Mouse (Mus musculus): ENCODE data around the gene Krt2. TPM values are rescaled to one million over a fixed set of nuclear protein-coding genes. Genes with fewer than 3 reads are reported as not detected.
A peak's percentile ranks its signal among the peaks of the same experiment; 100 is the strongest.

Krt2 gene
- total and polyA plus RNA-seq, 2 experiments from 2014 or later, result 0.21 to 0.37 TPM

- ATAC-seq (no peak), DNase-seq (ENCODE audit: low spot score) (no peak)
- Histone ChIP-seq H3K36me3 (ENCODE audit: insufficient read depth, low read length) (no peaks in the 10 kb centered on the region), H3K4me2 (ENCODE audit: low read depth, low read length) (no peak overlapping the region), H3K27me3 (ENCODE audit: insufficient read depth, low read length) (no peaks in the 10 kb centered on the region), H3K9ac (replicated peaks; ENCODE audit: low read length) (no peak overlapping the region), H3K4me3 (ENCODE audit: low read length) (no peak overlapping the region), H3K27ac (no peak overlapping the region), H3K9me3 (ENCODE audit: low read length) (no peaks in the 10 kb centered on the region), H3K4me1 (ENCODE audit: insufficient read depth, low read length) (peaks cover 5% of the 10 kb centered on the region; the same call in 1 of the 2 replicates)
- TF ChIP-seq CTCF (IDR thresholded peaks at IDR 0.05; ENCODE audit: low read depth), result no peak
- WGBS, result 66% methylated on average over 3 of the region's 3 CpGs
These were observed 37.8 kb upstream of the Krt2 start for GRCm38 (mm10) chr15:101855732-101856131.

- Histone ChIP-seq H3K4me2 (ENCODE audit: low read depth, low read length) (no peak overlapping the region), H3K27me3 (ENCODE audit: insufficient read depth, low read length) (no peaks in the 10 kb centered on the region), H3K27ac (no peak overlapping the region), H3K9me3 (ENCODE audit: low read length) (no peaks in the 10 kb centered on the region), H3K4me3 (ENCODE audit: low read length) (no peak overlapping the region), H3K9ac (replicated peaks; ENCODE audit: low read length) (no peak overlapping the region), H3K36me3 (ENCODE audit: insufficient read depth, low read length) (no peaks in the 10 kb centered on the region), H3K4me1 (ENCODE audit: insufficient read depth, low read length) (peaks cover 1% of the 10 kb centered on the region; the same call in 1 of the 2 replicates)
- DNase-seq (ENCODE audit: low spot score) (no peak), ATAC-seq (no peak)
- WGBS, result 21% methylated on average over 5 of the region's 5 CpGs
- TF ChIP-seq CTCF (IDR thresholded peaks at IDR 0.05; ENCODE audit: low read depth), result no peak
These were observed 36.3 kb upstream of the Krt2 start for GRCm38 (mm10) chr15:101854294-101854693.

- H3K27me3 ChIP-seq (ENCODE audit: insufficient read depth, low read length), result no peaks in the 10 kb centered on the region
- DNase-seq (ENCODE audit: low spot score), result no peak
- ATAC-seq, result no peak
- H3K27ac ChIP-seq, result no peak overlapping the region
- TF ChIP-seq CTCF (IDR thresholded peaks at IDR 0.05; ENCODE audit: low read depth), result no peak
- no peaks in the 10 kb centered on the region; the same call in 1 of the 2 replicates for H3K4me1 ChIP-seq (ENCODE audit: insufficient read depth, low read length)
- no peak overlapping the region for H3K4me2 ChIP-seq (ENCODE audit: low read depth, low read length)
- no peaks in the 10 kb centered on the region for H3K36me3 ChIP-seq (ENCODE audit: insufficient read depth, low read length)
- H3K9ac ChIP-seq (replicated peaks; ENCODE audit: low read length), result no peak overlapping the region
- H3K4me3 ChIP-seq (ENCODE audit: low read length), result no peak overlapping the region
- 23% methylated on average over 5 of the region's 5 CpGs for WGBS
- no peaks in the 10 kb centered on the region for H3K9me3 ChIP-seq (ENCODE audit: low read length)
These were observed 34.6 kb upstream of the Krt2 start for GRCm38 (mm10) chr15:101852571-101852970.

GRCm38 (mm10) chr15:101850694-101851093 lies 32.7 kb upstream of the Krt2 start, which contains the start of gene Krt1:
Gene Krt1 (minus strand): TSS chr15:101850794.
- Histone ChIP-seq H3K27me3 (ENCODE audit: insufficient read depth, low read length) (no peaks in the 10 kb centered on the region), H3K36me3 (ENCODE audit: insufficient read depth, low read length) (no peaks in the 10 kb centered on the region), H3K9me3 (ENCODE audit: low read length) (no peaks in the 10 kb centered on the region), H3K27ac (no peak within 1 kb of the TSS), H3K9ac (replicated peaks; ENCODE audit: low read length) (no peak within 1 kb of the TSS), H3K4me2 (ENCODE audit: low read depth, low read length) (no peak within 1 kb of the TSS), H3K4me1 (ENCODE audit: insufficient read depth, low read length) (peaks cover 7% of the 10 kb centered on the region; the same call in 1 of the 2 replicates), H3K4me3 (ENCODE audit: low read length) (no peak within 1 kb of the TSS)
- WGBS, result 84% methylated on average over 6 of the region's 6 CpGs
- ATAC-seq (no peak), DNase-seq (ENCODE audit: low spot score) (no peak)
- no peak for TF ChIP-seq CTCF (IDR thresholded peaks at IDR 0.05; ENCODE audit: low read depth)

- peak; percentile 81 for ATAC-seq
- TF ChIP-seq CTCF (IDR thresholded peaks at IDR 0.05; ENCODE audit: low read depth), result no peak
These were observed 28.0 kb upstream of the Krt2 start for GRCm38 (mm10) chr15:101845971-101846403.

GRCm38 (mm10) chr15:101843192-101843591 lies 25.2 kb upstream of the Krt2 start:
- 63% methylated on average over 9 of the region's 9 CpGs for WGBS

More at GRCm38 (mm10) chr15:101845971-101846403, 28.0 kb upstream of the Krt2 start:
- Histone ChIP-seq H3K4me1 (ENCODE audit: insufficient read depth, low read length) (0 out of 2 replicates have a peak, but pooled peaks cover 7% of the 10 kb centered on the region), H3K27me3 (ENCODE audit: insufficient read depth, low read length) (no peaks in the 10 kb centered on the region), H3K27ac (peak overlapping the region; percentile 88), H3K4me2 (ENCODE audit: low read depth, low read length) (peak overlapping the region; percentile 72), H3K9me3 (ENCODE audit: low read length) (no peaks in the 10 kb centered on the region), H3K36me3 (ENCODE audit: insufficient read depth, low read length) (no peaks in the 10 kb centered on the region), H3K9ac (replicated peaks; ENCODE audit: low read length) (peak overlapping the region; percentile 70), H3K4me3 (ENCODE audit: low read length) (peak overlapping the region; percentile 46)
- WGBS, result 1% methylated on average over 29 of the region's 37 CpGs
- peak; percentile 60 for DNase-seq (ENCODE audit: low spot score)

GRCm38 (mm10) chr15:101834784-101835328 lies 16.9 kb upstream of the Krt2 start:
- no peak for ATAC-seq

More at GRCm38 (mm10) chr15:101843192-101843591, 25.2 kb upstream of the Krt2 start:
- Histone ChIP-seq H3K9me3 (ENCODE audit: low read length) (no peaks in the 10 kb centered on the region), H3K36me3 (ENCODE audit: insufficient read depth, low read length) (no peaks in the 10 kb centered on the region), H3K4me1 (ENCODE audit: insufficient read depth, low read length) (0 out of 2 replicates have a peak, but pooled peaks cover 7% of the 10 kb centered on the region), H3K27ac (no peak overlapping the region), H3K27me3 (ENCODE audit: insufficient read depth, low read length) (no peaks in the 10 kb centered on the region), H3K9ac (replicated peaks; ENCODE audit: low read length) (no peak overlapping the region), H3K4me2 (ENCODE audit: low read depth, low read length) (no peak overlapping the region), H3K4me3 (ENCODE audit: low read length) (no peak overlapping the region)
- ATAC-seq (no peak), DNase-seq (ENCODE audit: low spot score) (no peak)
- no peak for TF ChIP-seq CTCF (IDR thresholded peaks at IDR 0.05; ENCODE audit: low read depth)

More at GRCm38 (mm10) chr15:101834784-101835328, 16.9 kb upstream of the Krt2 start:
- Histone ChIP-seq H3K27ac (no peak overlapping the region), H3K27me3 (ENCODE audit: insufficient read depth, low read length) (no peaks in the 10 kb centered on the region), H3K4me1 (ENCODE audit: insufficient read depth, low read length) (no peaks in the 10 kb centered on the region), H3K4me2 (ENCODE audit: low read depth, low read length) (no peak overlapping the region), H3K4me3 (ENCODE audit: low read length) (no peak overlapping the region), H3K9me3 (ENCODE audit: low read length) (no peaks in the 10 kb centered on the region), H3K36me3 (ENCODE audit: insufficient read depth, low read length) (no peaks in the 10 kb centered on the region), H3K9ac (replicated peaks; ENCODE audit: low read length) (no peak overlapping the region)
- WGBS, result 67% methylated on average over 5 of the region's 5 CpGs
- DNase-seq (ENCODE audit: low spot score), result no peak
- TF ChIP-seq CTCF (IDR thresholded peaks at IDR 0.05; ENCODE audit: low read depth), result peak; percentile 25

All from hindbrain, postnatal 0 days (tissue).